Mouse (Mus musculus) lung, embryonic 16.5 days (tissue): ENCODE results near the gene Arrb2. TPM values are rescaled to one million over a fixed set of nuclear protein-coding genes. Genes with fewer than 3 reads are reported as not detected.
A peak's percentile ranks its signal among the peaks of the same experiment; 100 is the strongest.

Experiments
- ATAC-seq: fragments of 200-750 bp; cut with Nextera tagmentation; 2 replicates; pipeline ENCODE4 v1.8.0; 2017; ENCODE audit warnings: low read depth, mild to moderate bottlenecking, moderate library complexity
- H3K27ac ChIP-seq: fragments of 300-500 bp; sonication (generic); 2 replicates; pipeline ENCODE4 v1.5.1; 2014; ENCODE audit warnings: mild to moderate bottlenecking, control low read depth, low read length
- H3K27me3 ChIP-seq: fragments of 300-500 bp; sonication (generic); 2 replicates; pipeline ENCODE4 v1.6.1; 2014; ENCODE audit warnings: low read depth, low read length, mixed read lengths; ENCODE audit not compliant: control insufficient read depth, insufficient read depth
- H3K36me3 ChIP-seq: fragments of 300-500 bp; sonication (generic); 2 replicates; pipeline ENCODE4 v1.6.1; 2014; ENCODE audit warnings: low read length; ENCODE audit not compliant: control insufficient read depth, insufficient read depth
- H3K4me1 ChIP-seq: fragments of 300-500 bp; sonication (generic); replicated peaks from 2 replicates; pipeline ENCODE4 v1.6.1; 2014; ENCODE audit warnings: low read length, mixed read lengths; ENCODE audit not compliant: control insufficient read depth, insufficient read depth
- H3K4me2 ChIP-seq: fragments of 300-500 bp; sonication (generic); 2 replicates; pipeline ENCODE4 v1.6.1; 2014; ENCODE audit warnings: low read depth, low read length, control low read depth
- H3K4me3 ChIP-seq: fragments of 300-500 bp; sonication (generic); 2 replicates; pipeline ENCODE4 v1.5.1; 2014; ENCODE audit warnings: mild to moderate bottlenecking, low read length, control low read depth
- H3K9ac ChIP-seq: fragments of 300-500 bp; sonication (generic); 2 replicates; pipeline ENCODE4 v1.6.1; 2014; ENCODE audit warnings: low read length, control low read depth
- H3K9me3 ChIP-seq: fragments of 300-500 bp; sonication (generic); 2 replicates; pipeline ENCODE4 v1.6.1; 2016; ENCODE audit warnings: low read length; ENCODE audit not compliant: control insufficient read depth
- WGBS: fragments of 180-500 bp; shearing (Covaris S2); extraction: QIAGEN DNeasy Blood & Tissue Kit; methylation state at CpG from one replicate; pipeline ENCODE4 v1.1.7; 2014; 5-methylcytosine and 5-hydroxymethylcytosine counted together
- polyA plus RNA-seq: library from polyadenylated mRNA; unstranded; fragments of >200 nt; fragmentation: Nextera tagmentation; extraction: Ambion mirVana; gene quantifications from 2 replicates; pipeline ENCODE4 v1.2.1, GENCODE M21; 2015

The Arrb2 gene
- polyA plus RNA-seq, 1 experiment from 2014 or later: 15.0 TPM

DNA sequence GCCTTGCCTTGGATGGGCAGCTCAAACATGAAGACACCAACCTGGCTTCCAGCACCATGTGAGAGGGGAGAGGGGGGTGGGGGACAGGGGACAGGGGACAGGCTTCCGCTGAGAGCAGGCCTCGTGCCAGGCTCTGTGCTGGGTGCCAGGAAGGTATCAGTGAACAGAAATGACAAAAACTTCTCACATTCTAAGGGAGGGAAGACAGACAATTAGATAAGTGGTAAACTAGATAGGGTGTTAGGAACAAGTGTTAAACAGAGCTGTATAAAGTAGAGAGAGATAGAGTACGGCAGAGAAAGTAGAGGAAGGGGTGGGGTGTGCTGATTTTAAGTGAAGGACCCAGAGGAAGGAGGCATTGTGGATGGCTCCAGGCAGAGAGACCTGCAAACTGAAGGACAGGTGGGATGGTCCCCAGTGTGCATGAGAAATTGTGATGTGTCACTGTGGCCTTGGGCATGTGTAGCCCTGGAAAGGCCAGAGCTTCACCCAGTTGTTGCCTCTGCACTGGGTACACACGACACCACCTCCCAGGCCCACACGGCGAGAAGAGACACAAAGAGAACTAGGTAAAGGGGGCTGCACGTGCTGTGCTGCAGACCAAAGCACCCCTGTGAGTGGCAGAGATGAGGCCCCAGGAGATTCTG lies 6.4 kb downstream of the Arrb2 start:
- peaks cover 1% of the 10 kb centered on the region for H3K4me1 ChIP-seq
- H3K27me3 ChIP-seq: no peaks in the 10 kb centered on the region
- no peak overlapping the region for H3K4me3 ChIP-seq
- peaks cover 13% of the 10 kb centered on the region for H3K36me3 ChIP-seq
- no peaks in the 10 kb centered on the region for H3K9me3 ChIP-seq
- no peak overlapping the region for H3K27ac ChIP-seq
- no peak overlapping the region for H3K4me2 ChIP-seq
- ATAC-seq: no peak
- H3K9ac ChIP-seq: no peak overlapping the region
- 81% methylated on average over 7 of the region's 7 CpGs for WGBS

DNA sequence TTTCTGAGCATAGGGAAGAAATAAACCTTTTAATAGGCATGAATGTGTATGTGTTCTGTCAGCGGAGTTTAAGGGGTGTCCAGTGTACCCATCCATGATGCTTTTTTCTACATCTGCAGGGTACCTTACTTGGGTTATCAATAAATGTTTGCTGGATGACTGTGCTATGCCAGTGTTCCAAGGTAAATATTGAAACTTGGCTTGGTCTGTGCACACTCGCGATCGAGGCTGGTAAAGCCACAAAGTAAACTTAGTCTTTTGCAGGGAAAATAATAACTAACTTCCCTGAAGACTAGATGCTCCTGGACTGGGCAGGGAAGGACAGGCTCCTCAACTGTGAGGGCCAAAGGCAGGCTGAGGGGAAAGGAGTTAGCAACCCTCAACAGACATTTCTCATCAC lies 8.2 kb downstream of the Arrb2 start:
- Histone ChIP-seq H3K4me2 (no peak overlapping the region), H3K4me1 (no peaks in the 10 kb centered on the region), H3K9ac (no peak overlapping the region), H3K4me3 (no peak overlapping the region), H3K27me3 (no peaks in the 10 kb centered on the region), H3K36me3 (peaks cover 13% of the 10 kb centered on the region), H3K9me3 (no peaks in the 10 kb centered on the region), H3K27ac (no peak overlapping the region)
- 51% methylated on average over 4 of the region's 4 CpGs for WGBS
- no peak for ATAC-seq

DNA sequence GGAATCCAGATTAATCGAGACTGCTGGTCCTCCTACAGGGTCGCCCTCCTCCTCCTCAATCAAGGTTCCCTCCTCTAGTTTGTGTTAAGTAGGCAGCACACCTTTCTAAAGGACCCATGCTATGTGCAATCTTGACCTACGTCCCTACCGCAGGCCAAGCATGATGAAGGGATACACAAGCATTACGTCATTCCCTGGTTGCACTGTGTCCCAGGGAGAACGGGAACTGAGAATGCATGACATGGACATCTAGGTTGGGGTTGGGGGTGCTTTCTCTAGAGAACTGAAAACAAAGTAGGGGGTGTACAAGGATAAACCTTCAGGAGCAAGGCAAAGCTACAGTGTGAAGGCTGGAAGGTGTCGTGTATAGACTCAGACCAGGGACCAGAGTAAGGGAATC lies 9.4 kb downstream of the Arrb2 start:
- Histone ChIP-seq H3K9me3 (no peaks in the 10 kb centered on the region), H3K4me1 (no peaks in the 10 kb centered on the region), H3K4me3 (no peak overlapping the region), H3K27ac (no peak overlapping the region), H3K9ac (no peak overlapping the region), H3K4me2 (no peak overlapping the region), H3K27me3 (no peaks in the 10 kb centered on the region), H3K36me3 (peaks cover 11% of the 10 kb centered on the region)
- WGBS: 92% methylated on average over 7 of the region's 7 CpGs
- ATAC-seq: no peak

DNA sequence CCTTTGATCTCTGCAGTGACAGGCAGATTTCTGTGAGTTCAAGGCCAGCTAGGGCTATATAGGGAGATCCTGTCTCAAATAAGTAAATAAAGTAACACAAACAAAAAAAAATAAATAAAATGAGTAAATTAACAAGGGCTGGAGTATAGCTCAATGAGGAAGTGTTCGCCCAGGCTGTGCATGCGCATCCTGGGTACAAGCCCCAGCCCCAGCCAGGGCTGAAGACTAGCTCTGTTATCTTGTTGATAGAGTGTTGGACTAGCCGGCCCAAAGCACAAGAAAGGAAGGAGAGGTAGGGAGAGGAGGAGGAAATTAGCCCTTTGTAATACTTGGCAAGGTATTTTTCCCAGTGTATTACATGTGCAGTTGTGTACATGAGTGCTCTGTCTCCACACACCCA lies 11.5 kb downstream of the Arrb2 start:
- no peak overlapping the region for H3K4me3 ChIP-seq
- 70% methylated on average over 3 of the region's 3 CpGs for WGBS
- H3K9me3 ChIP-seq: no peaks in the 10 kb centered on the region
- H3K9ac ChIP-seq: no peak overlapping the region
- H3K4me2 ChIP-seq: no peak overlapping the region
- 0 out of 2 replicates have a peak, but pooled peaks cover 7% of the 10 kb centered on the region for H3K36me3 ChIP-seq
- H3K27me3 ChIP-seq: no peaks in the 10 kb centered on the region
- no peak overlapping the region for H3K27ac ChIP-seq
- ATAC-seq: no peak
- H3K4me1 ChIP-seq: no peaks in the 10 kb centered on the region

DNA sequence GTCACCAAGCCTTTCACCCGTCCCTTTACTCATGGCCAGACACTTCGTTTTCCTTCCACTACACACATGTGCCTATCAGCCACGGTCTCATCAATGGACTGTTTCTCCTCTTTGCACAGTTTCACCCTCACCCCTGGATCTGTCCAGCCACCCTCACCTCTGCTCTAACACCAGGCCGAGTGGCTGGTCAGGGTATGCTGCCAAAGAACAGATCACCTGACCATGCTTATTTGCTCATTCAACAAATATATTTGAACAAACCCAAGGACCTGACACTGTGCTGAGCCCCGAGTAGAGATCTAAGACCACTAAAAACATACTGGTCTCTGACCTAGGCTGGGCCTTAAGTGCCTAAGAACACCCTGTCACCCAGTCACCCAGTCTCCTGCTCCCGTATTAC lies 12.2 kb downstream of the Arrb2 start:
- Histone ChIP-seq H3K4me2 (no peak overlapping the region), H3K9me3 (no peaks in the 10 kb centered on the region), H3K4me3 (no peak overlapping the region), H3K9ac (no peak overlapping the region), H3K27me3 (no peaks in the 10 kb centered on the region), H3K4me1 (no peaks in the 10 kb centered on the region), H3K36me3 (0 out of 2 replicates have a peak, but pooled peaks cover 4% of the 10 kb centered on the region), H3K27ac (no peak overlapping the region)
- 49% methylated on average over 6 of the region's 6 CpGs for WGBS
- ATAC-seq: peak; percentile 17; the same call in 1 of the 2 replicates

DNA sequence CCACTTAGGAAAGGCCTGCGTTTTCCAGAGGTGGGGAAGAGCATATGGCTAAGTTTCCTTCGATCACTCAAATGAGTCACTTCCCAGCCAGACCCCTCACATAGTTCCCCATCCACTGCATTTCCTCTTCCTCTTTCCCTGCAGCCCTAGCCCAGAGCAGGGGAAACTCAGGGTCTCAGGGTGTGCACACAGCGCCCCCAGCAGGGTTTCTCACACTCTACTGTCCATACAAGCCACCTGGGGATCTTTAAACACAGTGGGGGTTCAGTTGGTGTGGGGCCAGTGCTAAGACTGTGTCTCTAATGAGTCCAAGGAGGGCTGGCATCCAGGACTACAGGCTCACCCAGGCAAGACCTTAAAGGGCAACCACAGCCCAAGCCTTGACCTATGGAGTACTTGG lies 14.3 kb downstream of the Arrb2 start:
- no peak overlapping the region for H3K4me3 ChIP-seq
- H3K4me1 ChIP-seq: no peaks in the 10 kb centered on the region
- no peaks in the 10 kb centered on the region for H3K27me3 ChIP-seq
- no peak overlapping the region for H3K27ac ChIP-seq
- H3K9ac ChIP-seq: no peak overlapping the region
- no peaks in the 10 kb centered on the region for H3K9me3 ChIP-seq
- ATAC-seq: no peak
- no peaks in the 10 kb centered on the region for H3K36me3 ChIP-seq
- H3K4me2 ChIP-seq: no peak overlapping the region
- WGBS: 36% methylated on average over 3 of the region's 3 CpGs

DNA sequence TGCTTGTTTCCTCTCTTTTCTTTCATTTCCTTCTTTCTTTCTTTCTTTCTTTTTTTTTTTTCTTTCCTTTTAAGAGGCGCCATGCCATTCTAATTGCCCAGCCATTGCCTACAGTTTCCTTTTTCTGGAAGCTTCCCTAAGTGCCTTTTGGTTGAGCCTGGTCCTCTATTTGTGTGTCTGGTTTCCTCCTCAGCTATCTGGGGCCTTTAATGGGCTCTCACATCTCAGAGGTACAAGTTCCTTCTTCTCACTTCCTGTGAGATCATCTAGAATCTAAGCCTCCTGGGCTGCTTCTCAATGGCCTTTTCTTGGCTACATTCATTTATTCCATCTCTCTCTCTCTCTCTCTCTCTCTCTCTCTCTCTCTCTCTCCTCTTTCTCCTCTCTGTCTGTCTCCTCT lies 14.9 kb downstream of the Arrb2 start:
- Histone ChIP-seq H3K9me3 (no peaks in the 10 kb centered on the region), H3K9ac (no peak overlapping the region), H3K4me1 (peaks cover 1% of the 10 kb centered on the region), H3K36me3 (no peaks in the 10 kb centered on the region), H3K27ac (no peak overlapping the region), H3K4me3 (no peak overlapping the region), H3K27me3 (no peaks in the 10 kb centered on the region), H3K4me2 (no peak overlapping the region)
- no peak for ATAC-seq
- WGBS: 76% methylated on average over 1 of the region's 1 CpGs

DNA sequence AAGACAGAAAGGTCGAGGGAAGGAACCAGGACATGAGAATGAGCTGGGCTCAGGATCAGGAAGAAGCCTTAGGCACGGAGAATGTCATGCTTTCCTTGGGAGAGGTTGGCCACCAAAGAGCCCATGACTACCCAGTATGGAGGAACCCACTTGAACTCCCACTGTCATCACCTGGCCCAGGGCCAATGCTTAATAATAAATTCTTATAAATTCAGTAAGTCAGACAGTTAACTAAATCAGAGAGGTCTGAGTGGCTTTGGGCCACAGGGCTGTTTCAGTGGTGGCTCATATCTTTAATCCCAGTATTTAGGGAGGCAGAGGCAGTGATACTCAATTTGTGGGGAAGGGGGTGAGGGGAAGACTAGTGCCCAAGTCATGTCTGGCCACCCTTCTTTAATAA lies 18.5 kb downstream of the Arrb2 start:
- no peaks in the 10 kb centered on the region for H3K9me3 ChIP-seq
- no peak overlapping the region for H3K27ac ChIP-seq
- no peaks in the 10 kb centered on the region for H3K27me3 ChIP-seq
- ATAC-seq: no peak
- H3K4me3 ChIP-seq: no peak overlapping the region
- peaks cover 8% of the 10 kb centered on the region for H3K4me1 ChIP-seq
- H3K36me3 ChIP-seq: no peaks in the 10 kb centered on the region
- H3K9ac ChIP-seq: no peak overlapping the region
- H3K4me2 ChIP-seq: no peak overlapping the region
- 73% methylated on average over 2 of the region's 2 CpGs for WGBS

DNA sequence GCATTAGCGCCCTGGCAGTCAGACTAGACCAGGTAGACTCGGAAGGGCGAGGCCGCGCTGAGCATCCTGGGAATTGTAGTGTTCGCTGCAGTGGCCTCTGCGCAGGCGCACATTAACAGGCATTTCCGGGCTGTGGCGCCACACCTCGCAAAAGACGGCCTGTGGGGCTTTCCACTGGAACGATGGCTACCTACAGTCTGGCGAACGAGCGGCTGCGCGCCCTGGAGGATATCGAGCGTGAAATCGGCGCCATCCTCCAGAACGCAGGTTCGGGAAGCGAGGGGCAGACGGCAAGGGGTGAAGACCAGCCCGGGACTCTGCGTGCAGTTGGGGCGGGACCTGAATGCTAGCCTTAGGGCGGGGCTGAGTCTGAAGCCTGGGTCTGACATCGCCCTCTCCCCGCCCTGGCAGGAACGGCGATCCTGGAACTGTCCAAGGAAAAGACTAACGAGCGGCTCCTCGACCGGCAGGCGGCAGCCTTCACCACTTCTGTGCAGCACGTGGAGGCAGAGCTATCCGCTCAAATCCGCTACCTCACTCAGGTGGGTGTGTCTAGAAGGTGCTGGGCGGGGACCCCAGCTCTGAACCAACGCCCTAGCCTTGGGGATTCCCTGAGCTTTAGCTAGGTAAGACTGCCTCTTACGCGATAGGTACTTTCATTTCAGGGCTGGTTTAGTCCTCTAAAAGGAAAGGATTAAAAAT lies 19.5 kb downstream of the Arrb2 start, which contains the start of gene Med11:
Gene Med11 (plus strand): TSS at position 123 of the 702 bp plus-strand sequence.
- Histone ChIP-seq H3K9me3 (no peaks in the 10 kb centered on the region), H3K27me3 (no peaks in the 10 kb centered on the region), H3K9ac (peak within 1 kb of the TSS; percentile 91), H3K4me2 (peak within 1 kb of the TSS; percentile 83), H3K4me3 (peak within 1 kb of the TSS; percentile 78), H3K4me1 (peaks cover 8% of the 10 kb centered on the region), H3K27ac (peak within 1 kb of the TSS; percentile 99), H3K36me3 (no peaks in the 10 kb centered on the region)
- peak; percentile 99 for ATAC-seq
- under 1% methylated on average over 45 of the region's 46 CpGs for WGBS
